ENCODE assay signal across 10 mouse cellular contexts in genomic region chr9:106356323-106356844, GRCm38 (mm10). TPM values are rescaled to one million over a fixed set of nuclear protein-coding genes. Genes with fewer than 3 reads are reported as not detected.
DNase-seq lines count a peak whose midpoint lies in the region; ATAC-seq and TF ChIP-seq lines count a peak whose summit lies in the region.
"Had no signal": no experiment of that assay in that cellular context is flagged by ENCODE, and none has a peak within 500 bp of the region (broad histone marks: within the 10 kb centered on the region; RNA-seq: fewer than 3 reads in every experiment).

No protein-coding gene starts in this region.

- DNase-seq in heart, adult 2 months = no peak
- no peak for DNase-seq in heart, postnatal 25 days (ENCODE audit: low spot score)
- peak; percentile 76 for DNase-seq in midbrain, embryonic 11.5 days (ENCODE audit: low spot score, missing footprints)
- DNase-seq in frontal cortex, postnatal 25 days (ENCODE audit: low spot score in 2 of 2) = no peak
- no peak for DNase-seq in thymus, adult 2 months
- DNase-seq: layer of hippocampus, adult 9-11 months had no signal

- no peak for TF ChIP-seq CTCF in heart, adult 2 months (IDR thresholded peaks at IDR 0.05)
- TF ChIP-seq CTCF in thymus, adult 2 months (IDR thresholded peaks at IDR 0.05; ENCODE audit: borderline replicate concordance, control insufficient read depth, extremely low read depth, insufficient read depth, low read length, poor library complexity) = no peak

- no peak overlapping the region for H3K4me2 ChIP-seq in midbrain, embryonic 11.5 days
- no peak overlapping the region for H3K4me2 ChIP-seq in midbrain, embryonic 16.5 days (ENCODE audit: low read length)
- H3K4me2 ChIP-seq in limb, embryonic 12.5 days = peak overlapping the region; percentile 43
- no peak overlapping the region for H3K4me2 ChIP-seq in stomach, embryonic 16.5 days (ENCODE audit: low read depth, low read length)
- H3K4me2 ChIP-seq: neural tube, embryonic 12.5 days had no signal

- no peak overlapping the region for H3K27ac ChIP-seq in heart, adult 2 months
- H3K27ac ChIP-seq in midbrain, embryonic 11.5 days (ENCODE audit: low read depth, low read length) = no peak overlapping the region
- no peak overlapping the region for H3K27ac ChIP-seq in midbrain, embryonic 16.5 days (ENCODE audit: low read length)
- H3K27ac ChIP-seq in limb, embryonic 12.5 days = peak overlapping the region; percentile 100
- peak overlapping the region; percentile 70 for H3K27ac ChIP-seq in stomach, embryonic 16.5 days (ENCODE audit: low read length)
- no peak overlapping the region for H3K27ac ChIP-seq in thymus, adult 2 months (ENCODE audit: control insufficient read depth, insufficient read depth, low read length)
- H3K27ac ChIP-seq: neural tube, embryonic 12.5 days had no signal

- peaks cover 8% of the 10 kb centered on the region for H3K4me1 ChIP-seq in heart, adult 2 months (ENCODE audit: control insufficient read depth, insufficient read depth, low read length)
- H3K4me1 ChIP-seq in midbrain, embryonic 11.5 days (ENCODE audit: control insufficient read depth, insufficient read depth, low read length) = no peaks in the 10 kb centered on the region
- H3K4me1 ChIP-seq in midbrain, embryonic 16.5 days (ENCODE audit: control insufficient read depth, insufficient read depth, low read length) = no peaks in the 10 kb centered on the region
- H3K4me1 ChIP-seq in limb, embryonic 12.5 days (replicated peaks) = peaks cover 90% of the 10 kb centered on the region
- H3K4me1 ChIP-seq in stomach, embryonic 16.5 days (ENCODE audit: control insufficient read depth, insufficient read depth, low read length) = peaks cover 27% of the 10 kb centered on the region
- H3K4me1 ChIP-seq in thymus, adult 2 months (replicated peaks; ENCODE audit: control insufficient read depth, insufficient read depth, low read length) = no peaks in the 10 kb centered on the region

- H3K27me3 ChIP-seq in heart, adult 2 months (ENCODE audit: control insufficient read depth, insufficient read depth, low read length) = no peaks in the 10 kb centered on the region
- H3K27me3 ChIP-seq in midbrain, embryonic 11.5 days (ENCODE audit: control insufficient read depth, insufficient read depth, low read length) = no peaks in the 10 kb centered on the region
- no peaks in the 10 kb centered on the region for H3K27me3 ChIP-seq in midbrain, embryonic 16.5 days (ENCODE audit: control insufficient read depth, insufficient read depth, low read depth, low read length)
- no peaks in the 10 kb centered on the region for H3K27me3 ChIP-seq in limb, embryonic 12.5 days
- H3K27me3 ChIP-seq in stomach, embryonic 16.5 days (ENCODE audit: control insufficient read depth, insufficient read depth, low read length) = no peaks in the 10 kb centered on the region
- no peaks in the 10 kb centered on the region for H3K27me3 ChIP-seq in thymus, adult 2 months (ENCODE audit: control insufficient read depth, insufficient read depth, low read length)
- H3K27me3 ChIP-seq: neural tube, embryonic 12.5 days had no signal

- TF ChIP-seq POLR2A in heart, adult 2 months (IDR thresholded peaks at IDR 0.05; ENCODE audit: insufficient read depth, low read depth, low read length) = no peak
- TF ChIP-seq POLR2A in thymus, adult 2 months (IDR thresholded peaks at IDR 0.05; ENCODE audit: control insufficient read depth, extremely low read depth, insufficient read depth, low read length, poor library complexity) = no peak

- no peaks in the 10 kb centered on the region for H3K79me2 ChIP-seq in heart, adult 2 months (replicated peaks; ENCODE audit: control insufficient read depth, insufficient read depth, low read length)

- H3K36me3 ChIP-seq in heart, adult 2 months (ENCODE audit: control insufficient read depth, insufficient read depth, low read length) = no peaks in the 10 kb centered on the region
- no peaks in the 10 kb centered on the region for H3K36me3 ChIP-seq in midbrain, embryonic 11.5 days (ENCODE audit: control insufficient read depth, insufficient read depth, low read length)
- H3K36me3 ChIP-seq in midbrain, embryonic 16.5 days (ENCODE audit: control insufficient read depth, insufficient read depth, low read length) = no peaks in the 10 kb centered on the region
- H3K36me3 ChIP-seq in limb, embryonic 12.5 days = no peaks in the 10 kb centered on the region
- no peaks in the 10 kb centered on the region for H3K36me3 ChIP-seq in stomach, embryonic 16.5 days (ENCODE audit: control insufficient read depth, insufficient read depth, low read length)
- no peaks in the 10 kb centered on the region for H3K36me3 ChIP-seq in thymus, adult 2 months (ENCODE audit: control insufficient read depth, insufficient read depth, low read length)
- H3K36me3 ChIP-seq: neural tube, embryonic 12.5 days had no signal

- no peak overlapping the region for H3K4me3 ChIP-seq in heart, adult 2 months
- H3K4me3 ChIP-seq in midbrain, embryonic 11.5 days (ENCODE audit: low read depth, low read length) = no peak overlapping the region
- H3K4me3 ChIP-seq in midbrain, embryonic 16.5 days (ENCODE audit: low read depth, low read length) = no peak overlapping the region
- H3K4me3 ChIP-seq in limb, embryonic 12.5 days (replicated peaks) = peak overlapping the region; percentile 8; the same call in 1 of the 2 replicates
- no peak overlapping the region for H3K4me3 ChIP-seq in stomach, embryonic 16.5 days (replicated peaks; ENCODE audit: low read length)
- H3K4me3 ChIP-seq in thymus, adult 2 months (ENCODE audit: control insufficient read depth, insufficient read depth, low read length) = no peak overlapping the region
- H3K4me3 ChIP-seq: neural tube, embryonic 12.5 days had no signal

- 0 out of 2 replicates have a peak, but pooled peaks have one; percentile 11 for ATAC-seq in midbrain, embryonic 11.5 days (ENCODE audit: low FRiP score)
- ATAC-seq in midbrain, embryonic 16.5 days = no peak
- ATAC-seq in limb, embryonic 12.5 days (ENCODE audit: insufficient number of reproducible peaks, insufficient read depth, low FRiP score, low TSS enrichment, low read depth) = peak; percentile 92
- peak; percentile 31; the same call in 1 of the 2 replicates for ATAC-seq in stomach, embryonic 16.5 days (ENCODE audit: insufficient read depth, low FRiP score)

- no peaks in the 10 kb centered on the region for H3K9me3 ChIP-seq in midbrain, embryonic 11.5 days (ENCODE audit: control insufficient read depth, low read length)
- H3K9me3 ChIP-seq in midbrain, embryonic 16.5 days (replicated peaks; ENCODE audit: control insufficient read depth, low read length, poor library complexity, severe bottlenecking) = no peaks in the 10 kb centered on the region
- no peaks in the 10 kb centered on the region for H3K9me3 ChIP-seq in limb, embryonic 12.5 days
- no peaks in the 10 kb centered on the region for H3K9me3 ChIP-seq in stomach, embryonic 16.5 days (replicated peaks; ENCODE audit: control insufficient read depth, low read length)
- H3K9me3 ChIP-seq: neural tube, embryonic 12.5 days had no signal

- H3K9ac ChIP-seq in heart, adult 2 months (ENCODE audit: low read depth, low read length) = no peak overlapping the region
- H3K9ac ChIP-seq in midbrain, embryonic 11.5 days (ENCODE audit: low read length) = no peak overlapping the region; the same call in 1 of the 2 replicates
- no peak overlapping the region for H3K9ac ChIP-seq in midbrain, embryonic 16.5 days (ENCODE audit: low read depth, low read length)
- H3K9ac ChIP-seq in limb, embryonic 12.5 days (replicated peaks) = peak overlapping the region; percentile 34; the same call in 1 of the 2 replicates
- no peak overlapping the region for H3K9ac ChIP-seq in stomach, embryonic 16.5 days (ENCODE audit: low read length)
- H3K9ac ChIP-seq: neural tube, embryonic 12.5 days had no signal

- TF ChIP-seq EP300 in heart, adult 2 months (IDR thresholded peaks at IDR 0.05; ENCODE audit: insufficient read depth, low read depth, low read length) = peak; percentile 79

- 72% methylated on average over 10 of the region's 10 CpGs for WGBS in heart, adult 2 months
- 65% methylated on average over 6 of the region's 10 CpGs for WGBS in midbrain, embryonic 11.5 days
- WGBS in midbrain, embryonic 16.5 days = 80% methylated on average over 10 of the region's 10 CpGs
- WGBS in limb, embryonic 12.5 days = 16% methylated on average over 10 of the region's 10 CpGs
- 50% methylated on average over 10 of the region's 10 CpGs for WGBS in stomach, embryonic 16.5 days
- 87% methylated on average over 10 of the region's 10 CpGs for WGBS in thymus, adult 2 months

- intact Hi-C loops in heart, adult 2 months (cut with DNase I) = no loop called here
- intact Hi-C loops in heart, postnatal 25 days (cut with DNase I) = no loop called here

RNA-seq across cellular contexts. Expression of gene Dusp7, which starts 12.0 kb away (rescaled TPM):
- total RNA-seq in heart, adult 2 months (2021) = 10 to 100 TPM; 47.6 to 64.9 TPM
- polyA plus RNA-seq in heart, adult 2 months (2012; rRNA removed) = 102 and 118 TPM in 2 replicates
- total RNA-seq in heart, postnatal 25 days (2021) = 10 to 100 TPM; 43.6 to 67.0 TPM
- polyA plus RNA-seq in midbrain, embryonic 11.5 days (2014; fragmentation: Nextera tagmentation; extraction: Ambion mirVana) = 16.1 and 17.0 TPM in 2 replicates
- 12.3 and 13.2 TPM in 2 replicates for polyA plus RNA-seq in midbrain, embryonic 16.5 days (2015; fragmentation: Nextera tagmentation; extraction: Ambion mirVana)
- polyA plus RNA-seq in limb, embryonic 12.5 days (2016; fragmentation: Nextera tagmentation; extraction: Ambion mirVana) = 53.7 and 58.9 TPM in 2 replicates
- polyA plus RNA-seq in stomach, embryonic 16.5 days (2015; fragmentation: Nextera tagmentation; extraction: Ambion mirVana) = 14.2 and 14.5 TPM in 2 replicates
- 75.3 and 86.0 TPM in 2 replicates for polyA plus RNA-seq in thymus, adult 2 months (2012; rRNA removed)

Comparison
In these comparisons a context has a peak if more than half of its experiments do, and no peak if none do; other contexts are left out.
1. H3K27ac ChIP-seq: peak in limb, embryonic 12.5 days (single experiment) and stomach, embryonic 16.5 days (single experiment); none in heart, adult 2 months (single experiment), midbrain, embryonic 11.5 days (single experiment), midbrain, embryonic 16.5 days (single experiment) and thymus, adult 2 months (single experiment).